Mouse (Mus musculus): ENCODE measurements around the gene Mon1a.
A peak's percentile ranks its signal among the peaks of the same experiment; 100 is the strongest.

Mon1a gene

DNA sequence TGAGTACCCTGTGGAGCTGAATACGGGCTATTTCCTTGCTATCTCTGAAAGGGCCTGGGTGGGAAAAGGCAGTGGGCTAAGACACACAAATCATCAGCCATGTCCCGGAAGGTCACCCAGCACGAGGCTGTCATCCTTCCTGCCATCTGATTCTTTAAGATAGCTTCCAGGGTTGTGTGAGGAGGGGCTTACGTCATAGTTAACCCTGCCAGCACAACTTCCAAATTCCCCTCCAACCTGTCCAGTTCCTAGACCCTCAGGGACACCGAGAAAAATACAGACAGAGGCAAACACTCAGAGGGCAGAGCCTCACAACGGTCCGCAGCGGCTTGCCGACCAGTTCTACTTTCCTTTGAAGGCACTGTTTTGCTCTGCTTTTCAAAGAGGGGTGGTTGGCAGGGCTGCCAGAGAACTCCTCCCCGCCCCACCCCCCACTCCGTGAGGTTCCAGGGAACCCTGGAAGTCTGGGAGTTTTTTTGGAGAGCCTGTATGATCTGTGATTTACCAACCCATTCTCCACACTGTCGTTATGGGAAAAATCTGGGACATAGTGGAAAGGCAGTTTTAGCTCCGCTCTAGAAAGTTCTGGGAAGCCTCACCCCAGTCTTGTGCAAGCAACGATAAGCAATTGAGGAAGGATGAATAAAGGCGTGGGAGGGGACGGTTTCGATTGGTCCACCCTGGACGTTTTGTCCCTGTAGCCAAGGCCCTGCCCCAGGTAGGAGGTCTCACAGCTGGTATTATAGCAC is 20.6 kb downstream of the Mon1a start:
- DNase-seq = peak; percentile 67 to 80

DNA sequence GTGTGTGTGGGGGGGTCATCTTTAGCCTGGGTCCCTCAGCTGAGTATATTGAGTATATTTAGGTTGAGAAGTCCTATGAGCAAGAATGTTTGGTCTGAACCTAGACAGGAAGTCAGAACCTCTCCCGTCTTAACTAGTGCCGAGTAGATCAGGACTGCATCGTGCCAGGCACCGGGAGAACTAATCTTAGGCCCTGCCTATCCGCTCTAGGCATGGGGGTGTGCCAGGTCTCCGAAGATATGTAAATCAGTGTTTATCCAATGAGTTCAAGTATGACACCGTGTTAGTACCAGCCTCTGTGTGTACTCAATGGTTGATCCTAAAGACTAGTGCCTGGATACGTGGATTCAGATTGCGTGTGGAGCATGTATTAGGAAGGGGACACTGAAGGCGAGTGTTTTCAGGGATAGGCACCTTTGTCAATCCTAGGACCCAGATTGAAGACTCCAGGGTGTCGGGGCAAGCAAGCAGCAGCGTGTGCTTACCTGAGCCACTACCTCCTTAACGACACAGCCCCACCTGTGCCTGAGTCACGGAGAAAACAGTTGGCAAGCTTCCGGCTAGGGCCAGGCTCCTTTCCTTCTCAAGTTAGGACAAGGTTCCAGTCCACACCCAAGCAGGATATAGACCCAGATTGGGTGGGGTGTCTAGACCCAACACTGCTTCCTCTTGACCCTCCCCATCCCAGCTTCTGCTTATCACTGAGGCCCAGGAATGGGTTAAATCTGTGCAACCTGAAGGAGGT is 22.2 kb downstream of the Mon1a start:
- peak; percentile 27 to 43 for DNase-seq

DNA sequence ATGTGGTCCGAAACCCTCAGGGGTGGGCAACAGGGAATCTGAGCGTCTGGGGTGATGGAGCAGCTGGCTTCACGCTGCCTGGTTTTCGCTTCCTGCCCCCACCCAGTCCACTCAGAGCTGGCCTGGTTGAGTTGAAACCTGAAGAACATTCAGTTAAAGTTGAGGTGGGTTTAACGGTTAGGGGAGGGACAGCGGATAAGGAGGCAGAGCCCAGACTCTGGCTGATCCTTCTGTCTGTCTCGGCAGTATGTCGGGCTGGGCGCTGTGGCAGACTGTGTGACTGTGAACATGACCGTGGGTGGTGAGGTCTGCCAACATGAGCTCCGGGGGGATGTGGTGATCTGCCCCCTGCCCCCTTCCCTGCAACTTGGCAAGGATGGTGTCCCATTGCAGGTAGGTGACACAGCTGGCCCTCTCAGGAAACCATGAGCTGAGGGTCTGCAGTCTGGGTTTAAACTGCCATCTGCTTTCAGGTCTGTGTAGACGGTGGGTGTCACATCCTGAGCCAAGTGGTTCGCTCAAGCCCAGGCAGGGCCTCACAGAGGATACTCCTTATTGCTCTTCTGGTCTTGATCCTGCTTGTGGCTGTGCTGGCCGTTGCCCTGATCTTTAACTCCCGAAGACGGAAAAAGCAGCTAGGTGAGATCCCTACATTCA is 26.9 kb downstream of the Mon1a start:
- no peak for DNase-seq

GRCm38 (mm10) chr9:107917895-107918608 is 30.1 kb downstream of the Mon1a start:
- DNase-seq = no peak

DNA sequence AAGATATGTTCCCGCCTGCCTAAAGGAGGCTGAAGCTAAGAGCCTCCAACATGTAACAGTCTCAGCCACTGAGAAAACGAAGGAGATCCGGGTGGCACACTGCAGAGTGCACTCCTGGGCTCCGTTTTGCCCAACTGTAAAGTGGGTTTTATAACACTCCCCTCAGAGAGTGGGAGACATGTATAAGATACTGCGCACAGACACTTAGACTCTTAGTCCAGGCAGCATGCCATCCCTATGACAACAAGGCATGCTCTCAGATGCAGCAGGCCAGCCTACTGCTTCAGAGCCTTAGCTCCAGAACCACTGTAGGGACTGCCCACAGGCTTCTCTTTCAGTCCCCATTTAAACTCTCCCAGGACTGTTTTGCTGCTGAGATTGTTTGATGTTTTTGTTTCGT is 30.9 kb downstream of the Mon1a start:
- no peak for DNase-seq

DNA sequence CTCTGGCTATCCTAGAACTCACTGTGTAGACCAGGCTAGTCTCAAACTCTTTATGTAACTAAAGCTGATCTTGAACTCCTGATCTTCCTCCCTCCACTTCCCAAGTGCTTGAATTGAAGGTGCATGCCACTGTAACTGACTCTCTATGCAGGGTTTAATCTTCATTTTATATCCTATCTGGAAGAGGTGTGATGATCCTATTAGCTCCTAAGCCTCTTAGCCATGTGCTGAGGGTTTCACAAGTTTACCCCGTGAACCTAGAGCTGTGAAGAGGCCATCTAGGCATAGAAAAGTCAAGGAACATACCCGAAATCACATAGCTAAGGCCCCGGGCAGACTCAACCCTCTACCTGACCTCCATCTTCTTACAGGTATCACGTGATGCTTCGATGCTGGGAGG is 31.5 kb downstream of the Mon1a start:
- no peak for DNase-seq

- peak in 1 of 2 experiments; percentile 51 for DNase-seq
Observed at GRCm38 (mm10) chr9:107923021-107923420, 35.1 kb downstream of the Mon1a start.

DNA sequence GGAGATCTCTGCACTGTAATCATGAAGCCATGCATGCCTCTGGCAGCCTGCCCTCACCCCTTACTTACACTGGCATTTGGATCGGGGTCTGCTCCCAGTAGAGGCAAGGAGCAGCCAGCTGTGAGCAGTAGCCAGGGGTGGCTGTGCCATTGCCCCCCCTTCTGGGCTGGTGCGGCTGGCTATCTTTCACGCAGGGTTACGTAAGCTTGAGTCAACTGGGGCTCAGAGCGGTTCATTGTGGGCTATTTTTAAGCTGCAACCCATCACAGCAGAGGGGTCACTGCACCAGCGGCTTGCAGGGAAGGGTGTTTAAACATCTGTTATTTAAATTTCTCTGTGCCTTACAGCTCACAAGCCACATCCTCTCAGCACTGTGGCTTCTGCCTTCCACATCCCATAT is 36.0 kb downstream of the Mon1a start:
- peak; percentile 26 to 28 for DNase-seq

GRCm38 (mm10) chr9:107925251-107925650 is 37.3 kb downstream of the Mon1a start:
- DNase-seq = no peak

DNA sequence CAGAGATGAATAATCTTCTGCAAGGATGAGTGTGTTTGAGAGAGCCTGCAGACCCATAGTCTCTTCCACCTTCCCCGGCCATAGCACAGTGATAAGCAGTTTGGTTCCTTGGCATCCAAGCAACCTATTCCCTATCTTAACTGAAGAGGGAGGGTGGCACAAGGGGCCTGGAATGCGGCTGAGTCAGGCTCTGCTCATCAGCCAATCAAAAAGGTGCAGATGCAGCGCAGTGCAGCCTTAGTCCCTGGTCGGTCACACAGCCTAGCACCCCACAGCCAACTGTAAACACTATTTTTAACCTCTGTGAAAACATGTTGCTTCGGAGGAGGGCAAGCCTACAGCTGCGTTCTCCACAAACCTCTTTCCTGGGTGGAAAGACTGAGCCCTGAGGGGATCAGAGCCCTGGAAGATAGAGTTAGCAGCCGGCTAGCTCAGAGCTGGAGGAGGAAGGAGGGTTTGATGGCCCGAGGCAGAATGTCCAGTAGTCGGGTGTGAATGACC is 39.0 kb downstream of the Mon1a start:
- DNase-seq = no peak

- no peak for DNase-seq
Observed at GRCm38 (mm10) chr9:107927749-107928148, 39.8 kb downstream of the Mon1a start.

- no peak for DNase-seq
Observed at GRCm38 (mm10) chr9:107928169-107928568, 40.2 kb downstream of the Mon1a start, which contains the start of gene Actl11. TSS of gene Actl11 (plus strand) at chr9:107928469.

GRCm38 (mm10) chr9:107932221-107932620 is 44.3 kb downstream of the Mon1a start:
- DNase-seq = no peak

DNA sequence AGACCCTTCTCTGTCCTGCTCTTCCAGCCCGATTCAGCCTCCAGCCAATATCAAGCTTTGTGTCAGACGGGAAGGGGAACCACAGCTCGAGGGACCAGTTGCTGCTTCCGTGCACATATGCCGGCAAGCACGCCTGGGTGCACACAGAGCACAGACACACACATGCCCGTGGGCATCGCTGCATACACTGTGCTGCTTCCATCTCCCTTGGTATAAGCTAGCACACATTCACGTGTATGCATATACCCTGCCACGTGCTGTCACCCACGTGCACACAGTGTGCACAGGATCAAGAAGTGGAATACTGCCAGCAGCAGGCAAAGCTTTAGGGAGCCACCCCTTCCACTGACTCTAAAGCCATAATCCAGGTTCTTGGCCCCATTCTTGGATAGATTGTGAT is 46.2 kb downstream of the Mon1a start:
- no peak for DNase-seq

DNA sequence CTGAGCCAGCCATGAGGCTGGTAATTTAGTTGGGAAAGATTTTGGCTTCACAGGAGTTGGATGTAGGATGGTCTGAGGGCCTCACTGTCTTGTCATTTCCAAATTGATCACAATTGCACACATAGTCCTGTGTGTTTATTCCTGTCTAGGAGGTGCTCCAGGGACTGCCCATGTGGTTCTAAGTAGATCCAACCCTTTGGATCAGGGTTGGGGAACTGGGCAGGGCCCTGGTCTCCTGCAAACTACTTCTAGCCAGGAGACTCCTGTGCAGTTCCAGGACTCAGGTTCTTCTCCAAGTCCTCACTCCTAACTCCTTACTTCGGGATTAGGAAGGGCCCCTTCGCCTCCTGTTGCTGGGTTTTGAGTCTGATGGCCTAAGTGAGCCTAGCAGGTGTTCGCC is 47.4 kb downstream of the Mon1a start, which contains the start of gene Camkv:
Gene Camkv, plus strand, starts transcription at position 301 of the 400 bp plus-strand sequence.
- DNase-seq = no peak

DNA sequence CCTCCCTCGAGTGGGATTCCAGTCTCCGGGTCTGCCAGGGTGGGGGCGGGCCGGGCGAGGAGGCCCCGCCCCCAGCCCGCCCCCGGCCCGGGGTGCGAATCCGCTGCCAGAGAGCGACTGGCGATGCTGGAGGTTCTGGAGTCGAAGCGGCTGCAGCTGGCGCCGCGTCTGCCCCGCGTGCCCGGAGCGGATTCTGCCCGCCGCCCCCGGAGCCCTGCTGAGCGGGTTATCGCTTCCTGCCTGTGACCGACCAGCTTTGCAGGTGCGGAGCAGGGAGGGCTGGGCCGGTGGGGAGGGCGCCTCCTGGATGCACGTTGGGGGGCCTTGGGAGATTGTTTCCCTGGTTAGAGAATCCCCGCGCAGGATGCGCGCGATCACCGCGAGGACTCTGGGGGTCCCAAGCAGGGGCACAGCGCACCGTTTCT is 47.9 kb downstream of the Mon1a start:
- no peak for DNase-seq

- no peak for DNase-seq
Observed at GRCm38 (mm10) chr9:107936215-107936822, 48.4 kb downstream of the Mon1a start.

DNA sequence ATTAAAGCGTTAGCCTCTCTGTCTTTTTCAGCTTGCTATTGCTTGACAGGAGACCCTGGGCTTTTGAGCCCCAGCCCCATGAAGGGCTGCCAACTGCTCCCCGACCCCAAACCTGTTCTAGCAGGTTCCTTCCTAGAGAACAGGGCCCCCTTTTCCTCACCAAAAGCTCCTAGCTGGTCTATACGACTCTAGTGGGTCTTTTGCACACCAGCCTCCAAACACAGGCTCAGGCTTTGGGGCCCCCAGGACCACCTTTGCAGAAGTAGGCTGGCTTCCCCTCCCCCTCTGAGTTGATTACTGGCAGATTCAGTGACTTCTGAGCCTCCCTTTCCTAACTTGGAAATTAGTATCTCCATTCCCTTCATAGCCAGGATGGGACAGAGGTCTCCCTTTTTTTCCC is 48.9 kb downstream of the Mon1a start:
- DNase-seq = no peak

GRCm38 (mm10) chr9:107947241-107948194 is 59.6 kb downstream of the Mon1a start:
- no peak for DNase-seq

GRCm38 (mm10) chr9:107949184-107949921 is 61.4 kb downstream of the Mon1a start:
- no peak for DNase-seq

Data from lung, adult 18-20 months (tissue).